Mouse (Mus musculus): ENCODE measurements around the gene Coa4. TPM values are rescaled to one million over a fixed set of nuclear protein-coding genes. Genes with fewer than 3 reads are reported as not detected.

The Coa4 gene
- polyA plus RNA-seq, 2 experiments: 9.4 to 13.9 TPM

GRCm38 (mm10) chr7:100493117-100493483 is 43.8 kb upstream of the Coa4 start, which contains the start of gene Ucp2:
Gene Ucp2, plus strand, starts transcription at chr7:100493337.
- peak; percentile 88 for ATAC-seq (ENCODE audit: insufficient read depth)
- no peak; the same call in 1 of the 2 replicates for TF ChIP-seq CTCF (IDR thresholded peaks at IDR 0.05; ENCODE audit: low read depth)
- peak; percentile 20; the same call in 1 of the 2 replicates for TF ChIP-seq EP300 (IDR thresholded peaks at IDR 0.05; ENCODE audit: low read depth)
- Histone ChIP-seq H3K4me1 (replicated peaks; ENCODE audit: control insufficient read depth in 2 of 2, insufficient read depth in 2 of 2, low read length in 1 of 2) (peaks cover 14 to 25% of the 10 kb centered on the region in 2 experiments), H3K27ac (peak within 1 kb of the TSS; percentile 56), H3K4me3 (ENCODE audit: insufficient read depth in 1 of 2, low read depth in 2 of 2, low read length in 2 of 2) (peak within 1 kb of the TSS; percentile 78 to 97), H3K4me2 (ENCODE audit: low read depth) (peak within 1 kb of the TSS; percentile 91), H3K27me3 (ENCODE audit: control insufficient read depth, insufficient read depth, low read length) (no peaks in the 10 kb centered on the region), H3K9me3 (ENCODE audit: control insufficient read depth, low read length) (no peaks in the 10 kb centered on the region), H3K9ac (replicated peaks) (peak within 1 kb of the TSS; percentile 98), H3K36me3 (replicated peaks; ENCODE audit: control insufficient read depth, insufficient read depth, low read depth) (peaks cover 42% of the 10 kb centered on the region)
- peak; percentile 88 for DNase-seq (ENCODE audit: low read depth in 3 of 3, low spot score in 3 of 3)
- WGBS (ENCODE audit: insufficient replicate concordance): under 1% methylated on average over 27 of the region's 27 CpGs

GRCm38 (mm10) chr7:100493484-100494414 is 43.1 kb upstream of the Coa4 start:
- H3K4me2 ChIP-seq (ENCODE audit: low read depth): peak overlapping the region; percentile 91
- H3K4me3 ChIP-seq (ENCODE audit: insufficient read depth in 1 of 2, low read depth in 2 of 2, low read length in 2 of 2): peak overlapping the region; percentile 78 to 97
- H3K9ac ChIP-seq (replicated peaks): peak overlapping the region; percentile 98
- DNase-seq (ENCODE audit: low read depth in 3 of 3, low spot score in 3 of 3): peak in 1 of 3 experiments; percentile 47
- 14% methylated on average over 19 of the region's 19 CpGs for WGBS (ENCODE audit: insufficient replicate concordance)
- peak overlapping the region; percentile 56 for H3K27ac ChIP-seq
- TF ChIP-seq EP300 (IDR thresholded peaks at IDR 0.05; ENCODE audit: low read depth) (no peak), CTCF (IDR thresholded peaks at IDR 0.05; ENCODE audit: low read depth) (no peak)
- peak; percentile 18; the same call in 1 of the 2 replicates for ATAC-seq (ENCODE audit: insufficient read depth)
- peaks cover 14 to 25% of the 10 kb centered on the region in 2 experiments for H3K4me1 ChIP-seq (replicated peaks; ENCODE audit: control insufficient read depth in 2 of 2, insufficient read depth in 2 of 2, low read length in 1 of 2)
- peaks cover 49% of the 10 kb centered on the region for H3K36me3 ChIP-seq (replicated peaks; ENCODE audit: control insufficient read depth, insufficient read depth, low read depth)
- H3K27me3 ChIP-seq (ENCODE audit: control insufficient read depth, insufficient read depth, low read length): no peaks in the 10 kb centered on the region
- H3K9me3 ChIP-seq (ENCODE audit: control insufficient read depth, low read length): no peaks in the 10 kb centered on the region

GRCm38 (mm10) chr7:100494415-100494831 is 42.4 kb upstream of the Coa4 start:
- H3K36me3 ChIP-seq (replicated peaks; ENCODE audit: control insufficient read depth, insufficient read depth, low read depth): peaks cover 55% of the 10 kb centered on the region
- DNase-seq (ENCODE audit: low read depth in 3 of 3, low spot score in 3 of 3): no peak
- no peaks in the 10 kb centered on the region for H3K27me3 ChIP-seq (ENCODE audit: control insufficient read depth, insufficient read depth, low read length)
- TF ChIP-seq CTCF (IDR thresholded peaks at IDR 0.05; ENCODE audit: low read depth): no peak
- peak overlapping the region; percentile 98 for H3K9ac ChIP-seq (replicated peaks)
- ATAC-seq (ENCODE audit: insufficient read depth): no peak
- H3K4me1 ChIP-seq (replicated peaks; ENCODE audit: control insufficient read depth in 2 of 2, insufficient read depth in 2 of 2, low read length in 1 of 2): peaks cover 14 to 25% of the 10 kb centered on the region in 2 experiments
- peak overlapping the region; percentile 91 for H3K4me2 ChIP-seq (ENCODE audit: low read depth)
- peak overlapping the region; percentile 56 for H3K27ac ChIP-seq
- H3K4me3 ChIP-seq (ENCODE audit: insufficient read depth in 1 of 2, low read depth in 2 of 2, low read length in 2 of 2): peak overlapping the region; percentile 78 to 97
- no peaks in the 10 kb centered on the region for H3K9me3 ChIP-seq (ENCODE audit: control insufficient read depth, low read length)
- 57% methylated on average over 7 of the region's 7 CpGs for WGBS (ENCODE audit: insufficient replicate concordance)

DNA sequence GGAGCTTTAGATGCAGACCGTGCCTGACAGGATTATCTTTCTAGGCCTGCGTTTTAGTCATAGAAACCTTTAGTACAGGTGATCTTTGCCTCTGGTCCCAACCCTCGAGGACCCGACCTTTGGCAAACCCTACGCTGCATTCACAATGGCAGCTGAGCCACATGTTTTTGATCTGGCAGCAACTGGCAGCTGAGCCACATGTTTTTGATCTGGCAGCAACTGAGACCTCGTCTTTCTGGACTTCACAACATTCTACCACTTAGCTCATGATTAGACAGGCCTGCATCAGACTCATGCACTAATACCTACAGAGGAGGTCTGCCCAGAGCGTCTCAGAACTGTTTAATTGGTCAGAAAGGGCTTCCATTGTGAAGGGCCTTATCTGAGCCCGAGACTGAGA is 41.8 kb upstream of the Coa4 start:
- Histone ChIP-seq H3K9ac (replicated peaks) (peak overlapping the region; percentile 98), H3K4me2 (ENCODE audit: low read depth) (peak overlapping the region; percentile 91), H3K9me3 (ENCODE audit: control insufficient read depth, low read length) (no peaks in the 10 kb centered on the region), H3K27me3 (ENCODE audit: control insufficient read depth, insufficient read depth, low read length) (no peaks in the 10 kb centered on the region), H3K36me3 (replicated peaks; ENCODE audit: control insufficient read depth, insufficient read depth, low read depth) (peaks cover 62% of the 10 kb centered on the region), H3K27ac (peak overlapping the region; percentile 56), H3K4me1 (replicated peaks; ENCODE audit: control insufficient read depth in 2 of 2, insufficient read depth in 2 of 2, low read length in 1 of 2) (peaks cover 14 to 25% of the 10 kb centered on the region in 2 experiments), H3K4me3 (ENCODE audit: insufficient read depth in 1 of 2, low read depth in 2 of 2, low read length in 2 of 2) (peak overlapping the region; percentile 78 to 97)
- ATAC-seq (ENCODE audit: insufficient read depth) (no peak), DNase-seq (ENCODE audit: low read depth in 3 of 3, low spot score in 3 of 3) (no peak)
- WGBS (ENCODE audit: insufficient replicate concordance): 29% methylated on average over 8 of the region's 8 CpGs
- TF ChIP-seq EP300 (IDR thresholded peaks at IDR 0.05; ENCODE audit: low read depth): no peak
- no peak for TF ChIP-seq CTCF (IDR thresholded peaks at IDR 0.05; ENCODE audit: low read depth)
